Mouse (Mus musculus): ENCODE results near the gene Wipf2. TPM values are rescaled to one million over a fixed set of nuclear protein-coding genes. Genes with fewer than 3 reads are reported as not detected.
A peak's percentile ranks its signal among the peaks of the same experiment; 100 is the strongest.

Wipf2 gene
- total and polyA plus RNA-seq, 2 experiments from 2014 or later, result 3.8 to 9.2 TPM

DNA sequence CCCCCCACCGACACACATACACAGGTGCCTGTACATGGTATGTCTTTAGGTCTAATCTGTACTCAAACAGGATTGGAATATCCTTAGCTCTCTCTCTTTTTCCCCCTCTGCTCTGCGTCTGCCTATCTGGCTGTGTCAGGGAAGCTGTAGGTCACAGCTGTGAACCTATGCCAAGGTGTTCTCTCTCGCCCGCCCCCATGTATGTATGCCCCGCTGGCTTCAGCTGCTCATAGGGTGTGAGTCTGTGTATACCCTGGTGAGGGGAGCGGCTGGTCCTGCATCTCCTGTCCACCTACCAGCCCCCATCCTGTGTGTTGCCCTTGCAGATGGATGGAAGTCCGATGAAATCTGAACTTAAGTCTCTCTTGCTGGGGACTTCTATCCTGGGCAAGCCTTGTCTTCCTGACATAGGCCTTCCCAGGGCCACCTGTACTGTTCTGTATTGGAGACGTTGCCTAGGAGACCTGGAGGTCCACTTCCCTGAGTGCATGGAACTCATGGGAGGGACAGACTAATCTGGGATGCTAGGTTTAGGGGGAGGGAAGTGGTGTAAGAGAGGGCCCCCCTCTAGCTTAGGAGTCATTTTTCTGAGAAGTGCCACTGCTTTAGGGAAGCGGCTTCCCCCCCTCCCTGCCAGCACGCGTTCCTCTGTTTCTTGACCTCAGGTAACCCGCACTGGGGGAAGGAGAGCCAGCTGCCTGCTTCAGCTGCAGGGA, 86.0 kb downstream of the Wipf2 start:
- no peak for TF ChIP-seq CTCF (IDR thresholded peaks at IDR 0.05)
- Histone ChIP-seq H3K4me1 (ENCODE audit: insufficient read depth, low read length) (peaks cover 4% of the 10 kb centered on the region; the same call in 1 of the 2 replicates), H3K36me3 (ENCODE audit: insufficient read depth, low read length) (no peaks in the 10 kb centered on the region), H3K9ac (replicated peaks; ENCODE audit: low read length, poor library complexity, severe bottlenecking) (no peak overlapping the region), H3K27ac (ENCODE audit: low read depth, low read length) (no peak overlapping the region), H3K27me3 (ENCODE audit: insufficient read depth, low read length) (no peaks in the 10 kb centered on the region), H3K9me3 (ENCODE audit: low read length) (no peaks in the 10 kb centered on the region), H3K4me2 (ENCODE audit: low read depth, low read length, poor library complexity, severe bottlenecking) (no peak overlapping the region), H3K4me3 (ENCODE audit: low read depth, low read length) (no peak overlapping the region)
- WGBS, result 71% methylated on average over 11 of the region's 12 CpGs
- ATAC-seq (ENCODE audit: low FRiP score) (no peak), DNase-seq (ENCODE audit: low spot score) (no peak)

DNA sequence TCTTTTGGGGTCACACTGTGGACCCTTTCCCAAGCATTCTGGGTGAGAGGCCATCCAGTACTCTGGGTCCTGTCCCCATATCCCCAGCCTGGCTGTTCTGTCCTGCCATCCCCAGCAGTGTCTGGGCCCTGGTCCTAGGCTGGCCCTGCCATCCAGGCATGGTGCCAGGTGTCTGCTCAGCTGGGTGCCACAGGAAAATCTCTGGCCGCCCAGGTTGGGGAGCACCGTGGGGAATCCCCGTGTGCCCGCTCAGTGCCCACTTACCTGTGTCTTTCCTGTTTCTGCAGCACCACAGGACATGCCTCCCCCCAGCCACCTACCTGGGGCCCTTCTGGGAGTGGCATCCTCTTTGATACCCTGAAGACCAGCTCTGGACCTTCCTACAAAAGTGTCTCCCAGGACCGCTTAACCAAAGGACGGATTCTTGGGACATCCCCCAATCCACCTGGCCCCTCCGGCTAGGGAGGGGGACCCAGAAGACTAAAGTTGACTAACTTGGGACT, 86.6 kb downstream of the Wipf2 start:
- Histone ChIP-seq H3K27me3 (ENCODE audit: insufficient read depth, low read length) (no peaks in the 10 kb centered on the region), H3K9me3 (ENCODE audit: low read length) (no peaks in the 10 kb centered on the region), H3K4me3 (ENCODE audit: low read depth, low read length) (no peak overlapping the region), H3K9ac (replicated peaks; ENCODE audit: low read length, poor library complexity, severe bottlenecking) (no peak overlapping the region), H3K4me1 (ENCODE audit: insufficient read depth, low read length) (peaks cover 10% of the 10 kb centered on the region; the same call in 1 of the 2 replicates), H3K27ac (ENCODE audit: low read depth, low read length) (no peak overlapping the region), H3K4me2 (ENCODE audit: low read depth, low read length, poor library complexity, severe bottlenecking) (no peak overlapping the region), H3K36me3 (ENCODE audit: insufficient read depth, low read length) (no peaks in the 10 kb centered on the region)
- TF ChIP-seq CTCF (IDR thresholded peaks at IDR 0.05), result no peak
- WGBS, result 83% methylated on average over 7 of the region's 7 CpGs
- ATAC-seq (ENCODE audit: low FRiP score) (no peak), DNase-seq (ENCODE audit: low spot score) (no peak)

DNA sequence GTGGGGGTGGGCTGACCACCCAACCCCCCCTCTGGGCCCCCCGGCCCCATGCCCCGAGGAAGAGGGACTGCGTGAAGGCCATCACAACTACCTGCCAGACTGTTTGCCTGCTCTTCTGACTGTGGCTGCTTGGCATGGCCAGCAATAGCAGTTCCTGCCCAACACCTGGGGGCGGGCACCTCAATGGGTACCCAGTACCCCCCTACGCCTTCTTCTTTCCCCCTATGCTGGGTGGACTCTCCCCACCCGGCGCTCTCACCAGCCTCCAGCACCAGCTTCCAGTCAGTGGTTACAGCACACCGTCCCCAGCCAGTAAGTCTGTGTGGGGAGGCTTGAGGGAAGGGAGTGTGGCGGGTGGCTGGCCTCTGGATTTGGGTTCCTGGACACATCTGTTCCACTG, 87.0 kb downstream of the Wipf2 start:
- Histone ChIP-seq H3K36me3 (ENCODE audit: insufficient read depth, low read length) (no peaks in the 10 kb centered on the region), H3K27me3 (ENCODE audit: insufficient read depth, low read length) (no peaks in the 10 kb centered on the region), H3K4me3 (ENCODE audit: low read depth, low read length) (no peak overlapping the region), H3K9me3 (ENCODE audit: low read length) (no peaks in the 10 kb centered on the region), H3K4me2 (ENCODE audit: low read depth, low read length, poor library complexity, severe bottlenecking) (no peak overlapping the region), H3K4me1 (ENCODE audit: insufficient read depth, low read length) (peaks cover 11% of the 10 kb centered on the region; the same call in 1 of the 2 replicates), H3K9ac (replicated peaks; ENCODE audit: low read length, poor library complexity, severe bottlenecking) (no peak overlapping the region), H3K27ac (ENCODE audit: low read depth, low read length) (no peak overlapping the region)
- DNase-seq (ENCODE audit: low spot score), result no peak
- no peak for ATAC-seq (ENCODE audit: low FRiP score)
- WGBS, result 88% methylated on average over 9 of the region's 9 CpGs
- no peak for TF ChIP-seq CTCF (IDR thresholded peaks at IDR 0.05)

DNA sequence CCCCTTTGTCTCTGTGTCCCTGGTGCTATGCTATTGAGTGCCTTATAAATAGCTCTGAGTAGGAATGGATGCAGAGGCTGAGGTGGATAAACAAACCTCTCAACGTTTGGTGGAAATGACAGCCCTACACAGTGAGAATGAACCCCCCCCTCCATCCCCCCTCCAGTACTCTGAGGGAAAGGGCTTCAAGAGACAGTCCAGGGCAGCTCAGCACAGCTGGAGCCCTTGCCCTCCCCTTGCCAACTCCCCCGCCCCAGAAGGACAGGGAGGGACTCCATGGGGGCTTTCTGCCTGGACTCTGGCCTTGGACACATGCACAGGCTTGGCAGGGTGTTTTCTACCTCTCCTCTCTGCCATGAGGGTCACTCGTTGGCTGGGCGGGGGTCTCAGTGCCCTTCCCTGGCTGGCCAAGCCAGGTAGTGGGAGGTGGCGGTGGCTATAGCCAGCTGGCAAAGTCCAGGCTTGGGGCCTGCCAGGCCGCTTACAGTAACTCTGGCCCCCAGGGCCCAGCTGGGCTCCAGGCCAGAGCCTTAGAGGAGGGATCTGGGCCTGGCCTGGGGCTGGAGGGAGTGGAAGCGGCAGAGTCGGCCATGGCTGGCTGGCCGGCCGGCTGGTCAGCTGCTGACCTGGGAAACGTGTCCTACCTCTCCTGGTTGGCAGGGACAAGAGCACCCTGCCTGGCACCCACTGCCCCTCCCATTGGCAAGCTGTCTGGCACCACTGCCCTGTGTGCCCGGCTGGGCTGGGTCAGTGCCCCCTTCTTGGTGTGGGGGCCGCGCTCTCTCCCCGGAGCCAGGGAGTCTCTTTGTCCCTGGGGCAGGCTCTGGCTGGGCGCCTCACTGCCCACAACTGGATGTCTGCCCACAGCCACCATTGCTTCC, 87.8 kb downstream of the Wipf2 start:
- H3K4me1 ChIP-seq (ENCODE audit: insufficient read depth, low read length), result peaks cover 11% of the 10 kb centered on the region; the same call in 1 of the 2 replicates
- 54% methylated on average over 15 of the region's 16 CpGs for WGBS
- no peak for TF ChIP-seq CTCF (IDR thresholded peaks at IDR 0.05)
- peak overlapping the region; percentile 18; the same call in 1 of the 2 replicates for H3K27ac ChIP-seq (ENCODE audit: low read depth, low read length)
- no peaks in the 10 kb centered on the region for H3K36me3 ChIP-seq (ENCODE audit: insufficient read depth, low read length)
- no peak overlapping the region for H3K9ac ChIP-seq (replicated peaks; ENCODE audit: low read length, poor library complexity, severe bottlenecking)
- no peaks in the 10 kb centered on the region for H3K27me3 ChIP-seq (ENCODE audit: insufficient read depth, low read length)
- H3K9me3 ChIP-seq (ENCODE audit: low read length), result no peaks in the 10 kb centered on the region
- ATAC-seq (ENCODE audit: low FRiP score), result peak; percentile 76
- DNase-seq (ENCODE audit: low spot score), result peak; percentile 93
- no peak overlapping the region for H3K4me2 ChIP-seq (ENCODE audit: low read depth, low read length, poor library complexity, severe bottlenecking)
- no peak overlapping the region for H3K4me3 ChIP-seq (ENCODE audit: low read depth, low read length)

DNA sequence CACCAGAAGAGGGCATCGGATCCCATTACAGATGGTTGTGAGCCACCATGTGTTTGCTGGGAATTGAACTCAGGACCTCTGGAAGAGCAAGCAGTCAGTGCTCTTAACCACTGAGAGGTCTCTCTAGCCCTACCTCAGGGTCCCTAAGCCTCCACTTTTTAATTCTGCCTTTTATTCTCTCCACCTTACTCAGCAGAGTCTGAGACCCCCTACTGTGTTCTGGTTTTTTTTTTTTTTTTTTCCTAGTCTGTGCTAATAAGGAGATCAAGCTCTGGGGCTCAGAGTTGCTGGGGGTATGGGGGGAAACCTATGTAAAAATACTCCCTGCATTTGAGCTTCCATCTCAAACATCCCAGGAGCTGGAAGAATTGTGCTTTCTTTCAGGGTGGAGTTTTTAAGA, 88.7 kb downstream of the Wipf2 start:
- 80% methylated on average over 1 of the region's 1 CpGs for WGBS
- no peak overlapping the region for H3K4me2 ChIP-seq (ENCODE audit: low read depth, low read length, poor library complexity, severe bottlenecking)
- peaks cover 11% of the 10 kb centered on the region; the same call in 1 of the 2 replicates for H3K4me1 ChIP-seq (ENCODE audit: insufficient read depth, low read length)
- no peaks in the 10 kb centered on the region for H3K36me3 ChIP-seq (ENCODE audit: insufficient read depth, low read length)
- DNase-seq (ENCODE audit: low spot score) (no peak), ATAC-seq (ENCODE audit: low FRiP score) (no peak)
- no peak overlapping the region for H3K4me3 ChIP-seq (ENCODE audit: low read depth, low read length)
- no peaks in the 10 kb centered on the region for H3K27me3 ChIP-seq (ENCODE audit: insufficient read depth, low read length)
- H3K27ac ChIP-seq (ENCODE audit: low read depth, low read length), result no peak overlapping the region
- TF ChIP-seq CTCF (IDR thresholded peaks at IDR 0.05), result no peak
- no peaks in the 10 kb centered on the region for H3K9me3 ChIP-seq (ENCODE audit: low read length)
- no peak overlapping the region for H3K9ac ChIP-seq (replicated peaks; ENCODE audit: low read length, poor library complexity, severe bottlenecking)
